24 mouse cellular contexts compared by ENCODE assay signal in genomic region chr17:33728396-33728795, GRCm38 (mm10).
"Had no signal": no experiment of that assay in that cellular context is flagged by ENCODE, and none has a peak within 500 bp of the region (broad histone marks: within the 10 kb centered on the region; RNA-seq: fewer than 3 reads in every experiment).

No protein-coding gene starts in this region.

- H3K9me3 ChIP-seq: heart, embryonic 12.5 days; hindbrain, embryonic 12.5 days; intestine, embryonic 15.5 days; limb, embryonic 12.5 days; liver, embryonic 13.5 days had no signal

- H3K27ac ChIP-seq: gastrocnemius, adult 2 months; hindbrain, embryonic 10.5 days; hindbrain, embryonic 12.5 days; hindbrain, embryonic 14.5 days; intestine, embryonic 15.5 days; layer of hippocampus, adult 2 months; left cerebral cortex, adult 2 months; limb, embryonic 10.5 days; limb, embryonic 12.5 days; liver, embryonic 13.5 days had no signal

- DNase-seq: gastrocnemius, adult 2 months; gastrocnemius, postnatal 10 days; gastrocnemius, postnatal 25 days; heart, postnatal 10 days; heart, postnatal 4 days; kidney, adult 18-20 months; kidney, adult 8-10 months; kidney, postnatal 10 days; kidney, postnatal 25 days; kidney, postnatal 4 days; liver; liver, embryonic 13.5 days had no signal

- H3K4me2 ChIP-seq: heart, embryonic 12.5 days; hindbrain, embryonic 12.5 days; hindbrain, embryonic 14.5 days; intestine, embryonic 15.5 days; limb, embryonic 12.5 days; liver, embryonic 13.5 days had no signal

- H3K4me1 ChIP-seq: hindbrain, embryonic 10.5 days; hindbrain, embryonic 12.5 days; intestine, embryonic 15.5 days; limb, embryonic 10.5 days; limb, embryonic 12.5 days; liver, embryonic 13.5 days had no signal

- H3K27me3 ChIP-seq: heart, embryonic 12.5 days; hindbrain, embryonic 12.5 days; intestine, embryonic 15.5 days; limb, embryonic 12.5 days; liver, embryonic 13.5 days had no signal

- H3K4me3 ChIP-seq: gastrocnemius, adult 2 months; heart, embryonic 12.5 days; hindbrain, embryonic 10.5 days; hindbrain, embryonic 12.5 days; intestine, embryonic 15.5 days; layer of hippocampus, adult 2 months; left cerebral cortex, adult 2 months; limb, embryonic 10.5 days; limb, embryonic 12.5 days; liver, embryonic 13.5 days had no signal

- ATAC-seq: hindbrain, embryonic 16.5 days; inflammation-experienced regulatory T-cells, adult 6 months; intestine, embryonic 15.5 days; intestine, postnatal 0 days had no signal

- H3K36me3 ChIP-seq: heart, embryonic 12.5 days; hindbrain, embryonic 10.5 days; hindbrain, embryonic 12.5 days; intestine, embryonic 15.5 days; limb, embryonic 10.5 days; limb, embryonic 12.5 days; liver, embryonic 13.5 days had no signal

- H3K9ac ChIP-seq: heart, embryonic 12.5 days; hindbrain, embryonic 12.5 days; hindbrain, embryonic 14.5 days; intestine, embryonic 15.5 days; limb, embryonic 12.5 days; liver, embryonic 13.5 days had no signal
